Mouse (Mus musculus): Measurements from ENCODE around the gene Gm20708.
"Not testable (repeated sequence)": the region's sequence is repeated elsewhere in the genome, so short reads cannot be mapped to it uniquely, and the experiment has no call there.

The Gm20708 gene

DNA sequence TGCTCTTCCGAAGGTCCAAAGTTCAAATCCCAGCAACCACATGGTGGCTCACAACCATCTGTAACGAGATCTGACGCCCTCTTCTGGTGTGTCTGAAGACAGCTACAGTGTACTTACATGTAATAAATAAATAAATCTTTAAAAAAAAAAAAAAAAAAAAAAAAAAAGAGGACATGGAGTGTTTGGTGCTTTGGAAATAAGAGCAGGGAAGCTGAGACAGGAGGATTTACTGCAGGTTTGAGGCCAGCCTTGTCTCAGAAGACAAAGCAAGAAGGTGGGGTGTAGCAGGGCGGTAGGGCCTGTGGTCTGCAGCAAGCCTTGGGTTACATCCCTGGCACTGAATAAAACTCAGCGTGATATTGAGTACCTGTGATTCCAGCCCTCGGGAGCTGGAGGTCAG, 24.0 kb downstream of the Gm20708 start:
- DNase-seq (ENCODE audit: low spot score): not testable (repeated sequence)

DNA sequence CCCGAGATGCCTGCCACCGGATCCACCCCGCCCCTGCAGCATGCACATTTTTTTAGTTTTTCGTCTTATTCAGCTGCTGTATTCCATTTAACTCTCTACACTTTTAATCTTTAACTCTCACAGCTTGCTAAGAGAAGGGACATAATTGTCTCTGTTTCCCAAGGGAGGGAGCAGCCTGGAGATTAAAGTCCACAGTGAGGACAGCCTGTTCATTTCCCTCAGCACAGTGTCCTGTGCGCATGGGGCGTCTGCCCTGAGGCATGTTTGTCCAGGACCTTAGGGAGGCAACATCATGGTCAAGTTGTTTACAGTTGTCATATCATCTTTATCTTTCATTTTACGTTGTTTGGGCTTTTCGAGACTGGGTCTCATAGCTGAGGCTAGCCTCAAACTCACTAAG, 24.6 kb downstream of the Gm20708 start:
- no peak for DNase-seq (ENCODE audit: low spot score)

GRCm38 (mm10) chr11:117836306-117836705, 26.8 kb downstream of the Gm20708 start:
- DNase-seq (ENCODE audit: low spot score): no peak

- DNase-seq (ENCODE audit: low spot score): no peak
Measured at GRCm38 (mm10) chr11:117838572-117838971, 29.1 kb downstream of the Gm20708 start.

- no peak for DNase-seq (ENCODE audit: low spot score)
Measured at GRCm38 (mm10) chr11:117839021-117839420, 29.6 kb downstream of the Gm20708 start.

GRCm38 (mm10) chr11:117840910-117841309, 31.4 kb downstream of the Gm20708 start:
- DNase-seq (ENCODE audit: low spot score): no peak

- no peak for DNase-seq (ENCODE audit: low spot score)
Measured at GRCm38 (mm10) chr11:117843434-117843833, 34.0 kb downstream of the Gm20708 start.

- no peak for DNase-seq (ENCODE audit: low spot score)
Measured at GRCm38 (mm10) chr11:117844997-117845396, 35.5 kb downstream of the Gm20708 start.

DNA sequence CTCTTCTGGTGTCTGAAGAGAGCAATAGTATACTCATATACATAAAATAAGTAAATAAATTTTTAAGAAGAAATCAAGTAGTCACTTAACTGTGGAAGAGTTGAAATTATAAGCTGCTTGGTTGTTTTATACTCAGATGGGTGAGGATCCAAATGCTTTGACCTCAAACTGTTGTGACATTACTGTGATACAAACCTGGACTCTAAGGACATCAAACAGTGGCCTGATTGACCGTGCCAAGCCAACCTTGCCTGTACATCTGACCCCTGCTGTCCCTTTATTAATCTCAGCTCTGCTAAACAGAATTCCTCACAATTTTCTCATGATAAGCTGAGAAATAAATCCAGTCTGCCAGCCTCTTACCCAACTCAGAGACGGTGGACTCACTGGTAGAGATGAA, 36.2 kb downstream of the Gm20708 start:
- DNase-seq (ENCODE audit: low spot score): no peak

DNA sequence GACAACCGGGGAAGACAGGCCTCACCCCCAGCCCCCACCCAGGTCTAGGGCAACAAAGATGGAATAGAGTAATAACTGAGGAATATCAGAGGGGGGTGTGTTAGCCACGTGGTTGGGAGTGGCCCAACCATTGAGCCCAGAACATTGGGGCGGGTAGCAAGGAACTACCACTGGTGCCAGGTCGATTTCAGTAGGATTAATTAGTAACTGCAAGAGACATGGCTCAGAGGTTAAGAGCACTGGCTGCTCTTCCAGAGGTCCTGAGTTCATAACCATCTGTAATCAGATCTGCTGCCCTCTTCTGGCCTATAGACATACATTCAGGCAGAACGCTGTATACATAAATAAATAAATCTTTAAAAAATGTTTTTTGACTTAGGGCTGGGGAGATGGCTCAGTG, 37.2 kb downstream of the Gm20708 start:
- no peak for DNase-seq (ENCODE audit: low spot score)

GRCm38 (mm10) chr11:117847593-117848215, 38.2 kb downstream of the Gm20708 start:
- no peak for DNase-seq (ENCODE audit: low spot score)

DNA sequence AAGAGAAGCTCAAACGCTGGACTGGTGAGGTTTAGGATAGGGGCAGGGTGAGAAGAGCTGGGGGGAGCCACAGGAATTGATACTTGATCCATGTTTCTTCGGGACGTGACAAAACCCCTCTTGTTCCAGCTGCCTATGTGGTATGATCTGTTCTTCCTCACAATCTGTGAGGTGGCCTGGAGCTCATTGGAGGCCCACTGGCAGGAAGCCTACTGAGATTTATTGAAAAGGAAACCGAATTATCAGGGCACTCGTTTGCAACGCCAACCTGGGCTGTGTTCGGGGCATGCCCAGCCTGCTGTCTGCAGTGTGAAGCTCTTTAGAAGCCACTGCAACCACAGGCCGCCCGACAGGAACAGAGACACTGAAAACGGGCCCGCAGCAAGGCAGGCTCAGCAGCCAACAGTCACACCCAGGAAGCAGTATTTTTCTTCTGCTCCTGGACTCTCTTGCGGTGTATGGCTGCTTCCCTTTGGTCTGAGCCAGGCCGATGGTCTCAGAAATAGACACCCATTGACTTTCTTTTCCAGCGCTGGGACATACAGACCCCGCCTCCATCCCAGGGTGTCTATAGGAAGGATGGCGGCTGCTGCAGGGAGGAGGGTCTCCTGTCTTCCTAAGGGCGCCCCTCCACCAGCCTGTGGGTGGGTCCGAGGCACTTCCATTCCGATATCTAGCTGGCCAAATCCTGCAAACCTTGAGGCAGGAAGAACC, 39.0 kb downstream of the Gm20708 start:
- peak; percentile 48 for DNase-seq (ENCODE audit: low spot score)

DNA sequence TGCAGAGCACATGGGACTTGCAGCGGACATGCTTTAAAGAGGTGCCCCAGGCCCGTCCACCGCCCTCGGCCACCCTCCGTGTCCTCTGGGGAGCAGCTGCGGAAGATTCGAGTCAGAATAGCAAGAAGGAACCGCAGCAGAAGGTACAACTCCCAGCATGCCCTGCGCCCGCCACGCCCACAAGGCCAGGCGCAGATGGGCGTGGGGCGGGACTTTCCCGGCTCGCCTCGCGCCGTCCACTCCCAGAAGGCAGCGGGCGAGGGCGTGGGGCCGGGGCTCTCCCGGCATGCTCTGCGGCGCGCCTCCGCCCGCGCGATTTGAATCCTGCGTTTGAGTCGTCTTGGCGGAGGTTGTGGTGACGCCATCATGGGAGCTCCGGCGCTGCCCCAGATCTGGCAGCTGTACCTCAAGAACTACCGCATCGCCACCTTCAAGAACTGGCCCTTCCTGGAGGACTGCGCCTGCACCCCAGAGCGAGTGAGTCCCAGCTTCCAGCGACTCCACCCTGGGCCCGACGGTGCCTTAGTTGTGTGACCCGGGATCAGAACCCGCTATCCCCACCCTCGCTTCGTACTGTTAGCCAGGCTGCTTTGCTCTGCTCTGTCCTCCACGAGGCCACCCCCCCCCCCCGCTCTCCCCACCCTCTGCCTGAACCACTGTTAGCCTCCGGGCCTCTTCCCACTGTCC, 39.7 kb downstream of the Gm20708 start, which contains the start of gene Birc5:
Gene Birc5, plus strand, starts transcription at position 267 of the 687 bp plus-strand sequence.
- DNase-seq (ENCODE audit: low spot score): peak; percentile 93

- no peak for DNase-seq (ENCODE audit: low spot score)
Measured at GRCm38 (mm10) chr11:117852875-117853274, 43.4 kb downstream of the Gm20708 start.

GRCm38 (mm10) chr11:117854241-117854640, 44.8 kb downstream of the Gm20708 start:
- no peak for DNase-seq (ENCODE audit: low spot score)

DNA sequence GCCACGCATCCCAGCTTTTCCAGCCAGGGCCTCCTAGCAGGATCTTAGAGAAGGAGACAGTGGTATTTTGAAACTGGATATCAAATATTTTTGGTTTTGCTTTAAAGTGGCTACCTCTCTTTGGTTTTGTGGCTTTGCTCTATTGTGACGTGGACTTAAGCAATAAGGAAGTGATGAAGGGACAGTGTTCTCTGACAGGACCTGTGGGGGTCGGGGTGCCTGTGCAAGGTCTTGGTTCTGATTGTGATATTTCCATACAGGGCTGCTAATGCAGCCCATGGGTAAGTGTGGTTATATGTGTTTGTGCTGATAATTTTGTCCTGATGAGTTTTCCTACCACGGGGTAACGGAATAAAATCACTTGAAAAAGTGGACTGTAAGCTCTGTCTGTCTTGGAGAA, 45.9 kb downstream of the Gm20708 start:
- no peak for DNase-seq (ENCODE audit: low spot score)

- DNase-seq (ENCODE audit: low spot score): no peak
Measured at GRCm38 (mm10) chr11:117855975-117856374, 46.5 kb downstream of the Gm20708 start.

- DNase-seq (ENCODE audit: low spot score): no peak
Measured at GRCm38 (mm10) chr11:117857462-117857861, 48.0 kb downstream of the Gm20708 start.

- DNase-seq (ENCODE audit: low spot score): no peak
Measured at GRCm38 (mm10) chr11:117858392-117858791, 48.9 kb downstream of the Gm20708 start.

DNA sequence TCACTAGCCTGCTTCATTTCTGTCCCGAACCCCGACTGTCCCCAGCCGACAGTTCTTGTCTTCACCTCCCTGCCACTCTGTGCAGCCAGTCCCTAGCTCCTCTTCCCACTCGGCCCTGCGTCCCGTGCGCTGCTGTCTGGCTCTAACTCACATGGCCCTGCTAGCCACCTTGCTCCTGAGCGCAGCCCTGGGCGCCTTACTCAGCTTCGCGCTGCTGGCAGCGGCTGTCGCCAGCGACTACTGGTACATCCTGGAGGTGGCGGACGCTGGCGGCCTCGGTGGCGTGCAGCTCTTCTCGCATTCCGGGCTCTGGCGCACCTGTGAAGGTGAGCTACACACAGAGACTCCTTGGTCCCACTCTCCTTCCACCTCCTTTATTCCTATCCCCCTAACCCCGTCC, 51.1 kb downstream of the Gm20708 start, which contains the start of gene Tmem235:
Gene Tmem235, plus strand, starts transcription at position 152 of the 400 bp plus-strand sequence.
- no peak for DNase-seq (ENCODE audit: low spot score)

DNA sequence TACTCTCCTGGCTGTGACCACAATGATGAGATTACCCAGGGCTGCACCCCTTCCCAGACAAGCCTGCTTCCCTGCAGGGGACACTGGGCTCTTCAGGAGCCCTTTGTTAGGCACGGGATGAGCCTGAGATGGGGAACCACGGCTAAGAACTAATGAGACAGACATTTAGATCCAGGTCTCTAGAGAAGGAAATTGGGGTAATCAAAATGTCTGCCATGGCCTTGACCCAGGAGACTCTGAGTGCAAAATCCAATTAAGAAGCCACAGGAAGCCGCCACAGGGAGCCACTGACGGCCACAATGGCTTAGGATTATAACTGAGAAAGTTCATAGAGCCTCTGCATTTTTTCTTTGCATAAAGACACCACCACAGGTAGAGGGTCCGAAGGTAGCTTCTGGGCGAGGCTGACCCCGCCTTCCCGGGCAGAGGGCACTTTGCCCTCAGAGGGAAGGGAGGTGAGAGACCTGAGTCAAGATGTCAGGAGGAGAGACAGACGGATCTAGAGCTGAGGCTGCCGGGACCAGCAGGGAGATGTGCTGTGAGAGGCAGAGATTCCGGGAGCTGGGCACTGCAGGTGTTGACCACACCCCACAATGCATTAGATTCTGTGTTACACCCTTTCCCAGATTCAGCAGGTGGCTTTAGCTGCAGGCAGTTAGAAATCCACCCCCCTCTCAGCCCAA, 53.8 kb downstream of the Gm20708 start:
- no peak for DNase-seq (ENCODE audit: low spot score)

DNA sequence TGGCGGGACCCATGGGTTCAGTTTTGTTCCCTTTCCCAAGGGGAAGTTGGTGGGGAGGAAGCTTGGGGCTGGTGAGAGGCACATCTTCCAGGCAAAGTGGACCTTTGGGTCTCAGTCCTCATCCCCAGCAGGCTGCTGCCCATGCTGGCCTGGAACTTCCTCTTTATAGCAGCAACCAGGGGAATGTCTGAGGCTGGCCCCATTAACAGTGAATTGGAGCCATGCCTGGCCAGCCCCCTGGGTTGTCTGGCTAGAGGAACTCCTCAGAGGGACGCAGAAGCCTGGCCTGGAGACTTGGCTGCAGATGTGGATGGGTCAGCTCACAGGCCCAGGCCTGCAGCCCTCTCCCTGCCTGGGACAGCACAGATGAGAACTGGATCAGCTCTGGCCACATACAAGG, 55.3 kb downstream of the Gm20708 start:
- DNase-seq (ENCODE audit: low spot score): no peak

Measured in ovary, postnatal 14 days (tissue).